Mouse (Mus musculus) stomach, postnatal 0 days (tissue): ENCODE data around the gene Cdv3. TPM values are rescaled to one million over a fixed set of nuclear protein-coding genes. Genes with fewer than 3 reads are reported as not detected.

Source experiments
- ATAC-seq: fragments of 200-750 bp; cut with Nextera tagmentation; 2 replicates; pipeline ENCODE4 v1.8.0; 2017; ENCODE audit not compliant: low FRiP score, low TSS enrichment
- DNase-seq: peaks from one replicate; pipeline ENCODE4 v3.0.0-alpha.2; 2016; ENCODE audit warnings: low spot score
- H3K27ac ChIP-seq: fragments of 300-500 bp; sonication (generic); replicated peaks from 2 replicates; pipeline ENCODE4 v1.5.1; 2014; ENCODE audit warnings: mild to moderate bottlenecking, control low read depth
- H3K27me3 ChIP-seq: fragments of 300-500 bp; sonication (generic); 2 replicates; pipeline ENCODE4 v1.6.1; 2014; ENCODE audit warnings: low read length; ENCODE audit not compliant: control insufficient read depth, insufficient read depth
- H3K36me3 ChIP-seq: fragments of 300-500 bp; sonication (generic); 2 replicates; pipeline ENCODE4 v1.6.1; 2014; ENCODE audit warnings: low read length, mixed read lengths; ENCODE audit not compliant: control insufficient read depth, insufficient read depth
- H3K4me1 ChIP-seq: fragments of 300-500 bp; sonication (generic); replicated peaks from 2 replicates; pipeline ENCODE4 v1.6.1; 2014; ENCODE audit warnings: antibody characterized with exemption; ENCODE audit not compliant: control insufficient read depth, insufficient read depth
- H3K4me2 ChIP-seq: fragments of 300-500 bp; sonication (generic); replicated peaks from 2 replicates; pipeline ENCODE4 v1.6.1; 2014; ENCODE audit warnings: low read depth, mild to moderate bottlenecking, control low read depth, moderate library complexity
- H3K4me3 ChIP-seq: fragments of 300-500 bp; sonication (generic); 2 replicates; pipeline ENCODE4 v1.5.1; 2014; ENCODE audit warnings: low read depth, low read length, control low read depth
- H3K9ac ChIP-seq: fragments of 300-500 bp; sonication (generic); 2 replicates; pipeline ENCODE4 v1.6.1; 2014; ENCODE audit warnings: mild to moderate bottlenecking, low read length, control low read depth, mixed read lengths
- H3K9me3 ChIP-seq: fragments of 300-500 bp; sonication (generic); 2 replicates; pipeline ENCODE4 v1.6.1; 2016; ENCODE audit warnings: low read length; ENCODE audit not compliant: control insufficient read depth
- CTCF ChIP-seq: IDR thresholded peaks from 2 replicates; pipeline ENCODE4 v1.5.1; 2016; ENCODE audit warnings: antibody characterized with exemption, low read depth, mild to moderate bottlenecking, moderate library complexity
- EP300 ChIP-seq: optimal IDR thresholded peaks from 2 replicates; pipeline ENCODE3; 2016; ENCODE audit warnings: antibody characterized with exemption
- WGBS: fragments of 180-500 bp; shearing (Covaris S2); extraction: QIAGEN DNeasy Blood & Tissue Kit; methylation state at CpG from one replicate; pipeline ENCODE4 v1.1.7; 2014; 5-methylcytosine and 5-hydroxymethylcytosine counted together
- polyA plus RNA-seq: library from polyadenylated mRNA; unstranded; fragments of >200 nt; fragmentation: Nextera tagmentation; extraction: Ambion mirVana; gene quantifications from 2 replicates; pipeline ENCODE4 v1.2.1, GENCODE M21; 2015

Gene Cdv3
- polyA plus RNA-seq, 1 experiment from 2014 or later = 50.0 TPM

DNA sequence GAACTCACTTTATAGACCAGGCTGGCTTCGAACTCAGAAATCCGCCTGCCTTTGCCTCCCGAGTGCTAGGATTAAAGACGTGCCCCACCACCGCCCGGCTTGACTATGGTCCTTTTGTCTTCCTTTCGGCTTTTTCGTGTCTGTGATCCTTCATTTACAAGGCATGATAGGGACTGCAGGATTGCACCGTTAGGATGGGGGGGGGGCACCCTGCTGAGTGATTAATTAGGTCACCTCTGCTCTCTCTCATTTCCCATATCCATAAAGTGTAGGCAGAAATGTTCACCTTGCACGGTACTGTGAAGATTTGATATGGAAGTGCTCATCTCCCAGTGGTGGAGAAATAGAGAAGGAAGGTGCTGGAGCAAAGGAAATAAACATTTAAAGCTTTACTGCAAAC, 13.0 kb upstream of the Cdv3 start:
- ATAC-seq (no peak), DNase-seq (no peak)
- TF ChIP-seq CTCF (no peak), EP300 (no peak)
- H3K4me1 ChIP-seq = no peaks in the 10 kb centered on the region
- H3K4me2 ChIP-seq = no peak overlapping the region
- 62% methylated on average over 10 of the region's 10 CpGs for WGBS
- no peak overlapping the region for H3K4me3 ChIP-seq
- H3K9me3 ChIP-seq = no peaks in the 10 kb centered on the region
- no peaks in the 10 kb centered on the region for H3K27me3 ChIP-seq
- no peak overlapping the region for H3K27ac ChIP-seq
- no peak overlapping the region for H3K9ac ChIP-seq
- H3K36me3 ChIP-seq = no peaks in the 10 kb centered on the region

DNA sequence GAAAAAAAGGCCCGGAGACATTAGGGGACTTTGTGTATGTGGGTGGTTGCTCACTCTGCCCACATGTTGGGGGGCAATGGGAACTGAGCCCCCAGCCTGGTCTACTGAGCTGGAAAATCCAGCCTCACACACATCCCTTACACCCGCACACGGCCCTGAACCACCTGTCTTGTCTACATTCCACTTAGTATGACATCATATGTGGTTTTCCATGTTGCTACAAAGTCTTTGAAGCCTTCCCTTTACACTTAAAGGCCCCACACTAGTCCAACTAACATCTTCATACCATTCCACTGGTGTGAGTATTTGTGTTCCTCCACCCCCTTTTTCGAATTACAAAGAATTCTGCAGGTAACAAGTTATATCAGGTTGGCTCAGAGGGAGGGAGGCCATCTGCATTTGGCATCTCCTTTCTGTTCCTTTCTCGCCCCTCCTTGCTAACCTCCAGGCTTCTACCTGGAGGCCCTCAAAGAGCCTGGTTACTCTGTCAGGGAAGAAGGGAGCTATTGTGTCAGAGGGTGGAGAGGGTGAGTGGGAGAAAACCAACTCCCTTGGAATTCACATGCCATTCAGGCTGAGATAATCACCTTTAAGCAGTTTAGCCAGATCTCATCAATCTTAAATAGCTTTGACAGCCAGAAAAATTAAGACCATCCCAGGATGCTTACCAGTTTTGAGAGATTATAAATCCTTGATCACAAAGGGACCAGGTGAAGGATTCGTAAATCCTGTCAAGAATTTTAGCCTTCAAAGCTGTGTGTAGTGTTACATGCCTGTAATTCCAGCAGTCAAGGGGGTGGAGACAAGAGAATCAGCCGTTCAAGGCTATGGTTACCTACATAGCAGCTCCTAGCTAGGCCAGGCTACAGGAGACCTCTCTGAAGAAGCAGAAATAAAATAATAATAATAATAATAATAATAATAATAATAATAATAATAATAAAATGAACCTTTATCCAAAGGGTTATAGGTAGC, 11.0 kb upstream of the Cdv3 start:
- H3K27me3 ChIP-seq = no peaks in the 10 kb centered on the region
- DNase-seq = no peak
- TF ChIP-seq EP300 (no peak), CTCF (no peak)
- no peak overlapping the region for H3K4me2 ChIP-seq
- H3K36me3 ChIP-seq = no peaks in the 10 kb centered on the region
- no peak overlapping the region for H3K4me3 ChIP-seq
- H3K9ac ChIP-seq = no peak overlapping the region
- 0 out of 2 replicates have a peak, but pooled peaks have one; percentile 27 for ATAC-seq
- peak overlapping the region; percentile 30 for H3K27ac ChIP-seq
- H3K9me3 ChIP-seq = no peaks in the 10 kb centered on the region
- 56% methylated on average over 7 of the region's 7 CpGs for WGBS
- no peaks in the 10 kb centered on the region for H3K4me1 ChIP-seq

DNA sequence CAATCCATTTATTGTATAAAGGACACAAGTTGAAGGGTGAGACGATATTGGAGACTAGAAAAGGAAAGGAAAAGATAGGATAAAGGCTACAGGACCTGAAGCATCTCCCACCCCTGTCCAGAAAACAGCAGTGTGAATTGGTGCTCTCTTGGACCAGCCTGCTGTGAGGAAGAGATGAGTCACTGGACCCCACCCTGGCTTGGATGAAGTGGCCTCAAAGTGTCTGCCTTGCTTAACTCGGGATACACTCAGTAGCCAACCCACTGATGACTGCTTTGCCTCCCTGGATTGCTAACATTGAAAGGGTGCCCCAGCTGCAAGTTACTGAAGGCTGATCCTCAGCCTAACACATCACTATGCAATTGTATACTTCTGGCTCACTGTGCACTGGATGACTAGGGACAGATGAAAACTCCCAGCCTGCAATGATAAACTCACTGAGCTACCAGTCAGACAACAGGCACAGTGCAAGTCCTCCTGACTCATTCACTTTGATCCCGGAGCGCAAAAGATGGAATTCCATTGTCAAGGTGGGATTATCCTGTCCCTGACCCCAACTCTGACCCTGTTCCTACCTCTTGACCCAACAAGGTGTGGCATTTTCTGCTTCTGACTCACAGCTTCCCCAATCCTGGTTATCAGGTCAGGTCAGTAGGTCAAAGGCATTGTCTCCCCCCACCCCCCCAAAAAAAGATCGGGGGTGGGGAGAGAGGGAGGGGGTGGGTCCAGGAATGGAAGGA, 6.8 kb upstream of the Cdv3 start:
- H3K4me3 ChIP-seq = no peak overlapping the region

DNA sequence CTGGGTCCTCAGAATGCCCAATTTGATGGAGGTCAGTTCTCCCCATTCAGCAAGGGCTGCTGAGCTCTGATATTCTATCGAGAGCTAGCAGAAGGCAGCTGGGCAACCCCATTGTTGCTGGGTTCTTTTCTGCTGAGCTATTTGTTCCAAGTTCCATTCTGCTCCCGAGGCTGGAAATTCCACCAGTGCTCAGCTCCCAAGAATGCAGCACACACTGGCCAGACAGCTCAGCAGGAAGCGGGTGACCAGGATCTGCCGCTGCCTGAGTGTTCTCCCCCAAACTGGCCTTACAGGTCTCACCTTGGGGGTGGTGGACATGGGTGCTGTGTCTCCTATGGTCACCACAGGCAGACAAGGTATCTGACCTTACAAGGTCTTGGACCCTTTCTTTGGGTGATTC, 4.3 kb upstream of the Cdv3 start:
- no peak overlapping the region for H3K9ac ChIP-seq
- no peaks in the 10 kb centered on the region for H3K9me3 ChIP-seq
- no peak overlapping the region for H3K4me2 ChIP-seq
- H3K4me3 ChIP-seq = no peak overlapping the region
- H3K4me1 ChIP-seq = 0 out of 2 replicates have a peak, but pooled peaks cover 3% of the 10 kb centered on the region
- no peaks in the 10 kb centered on the region for H3K27me3 ChIP-seq
- no peak for DNase-seq
- WGBS = 63% methylated on average over 4 of the region's 4 CpGs
- H3K36me3 ChIP-seq = 0 out of 2 replicates have a peak, but pooled peaks cover 2% of the 10 kb centered on the region
- TF ChIP-seq CTCF (no peak), EP300 (no peak)
- no peak for ATAC-seq
- no peak overlapping the region; the same call in 1 of the 2 replicates for H3K27ac ChIP-seq

More for the DNA sequence above, 6.8 kb upstream of the Cdv3 start:
- Histone ChIP-seq H3K4me2 (no peak overlapping the region), H3K4me1 (no peaks in the 10 kb centered on the region), H3K36me3 (0 out of 2 replicates have a peak, but pooled peaks cover 2% of the 10 kb centered on the region), H3K9me3 (no peaks in the 10 kb centered on the region), H3K9ac (no peak overlapping the region), H3K27me3 (no peaks in the 10 kb centered on the region), H3K27ac (0 out of 2 replicates have a peak overlapping the region, but pooled peaks have one; percentile 18)
- TF ChIP-seq CTCF = no peak
- TF ChIP-seq EP300 = no peak
- ATAC-seq = peak; percentile 33; the same call in 1 of the 2 replicates
- 51% methylated on average over 5 of the region's 5 CpGs for WGBS
- DNase-seq = no peak

DNA sequence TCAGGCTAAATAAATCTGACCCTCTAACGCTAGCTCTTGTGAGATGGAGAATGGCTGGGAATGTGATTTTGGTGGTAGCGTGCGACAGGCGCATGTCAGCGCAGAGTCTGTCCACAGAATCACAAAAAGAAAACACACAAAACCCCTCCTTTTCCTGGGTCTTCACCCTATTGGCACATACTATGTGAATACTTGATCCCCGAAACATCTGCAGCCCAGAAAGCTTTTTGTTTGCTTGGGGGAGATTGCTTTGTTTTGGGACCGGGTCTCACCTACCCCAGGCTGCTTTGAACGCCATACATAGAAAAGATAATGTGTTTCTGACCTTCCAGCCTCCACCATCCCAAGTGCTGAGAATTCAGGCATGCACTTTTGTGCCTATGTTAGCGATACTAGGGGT, 716 bp upstream of the Cdv3 start:
- Histone ChIP-seq H3K27ac (peak overlapping the region; percentile 78), H3K4me1 (0 out of 2 replicates have a peak, but pooled peaks cover 3% of the 10 kb centered on the region), H3K4me3 (peak overlapping the region; percentile 26), H3K9ac (peak overlapping the region; percentile 48; the same call in 1 of the 2 replicates), H3K9me3 (no peaks in the 10 kb centered on the region), H3K36me3 (0 out of 2 replicates have a peak, but pooled peaks cover 2% of the 10 kb centered on the region), H3K4me2 (peak overlapping the region; percentile 56), H3K27me3 (no peaks in the 10 kb centered on the region)
- no peak for ATAC-seq
- 40% methylated on average over 9 of the region's 9 CpGs for WGBS
- TF ChIP-seq CTCF (no peak), EP300 (no peak)
- DNase-seq = no peak
